In the genomic region with DNA sequence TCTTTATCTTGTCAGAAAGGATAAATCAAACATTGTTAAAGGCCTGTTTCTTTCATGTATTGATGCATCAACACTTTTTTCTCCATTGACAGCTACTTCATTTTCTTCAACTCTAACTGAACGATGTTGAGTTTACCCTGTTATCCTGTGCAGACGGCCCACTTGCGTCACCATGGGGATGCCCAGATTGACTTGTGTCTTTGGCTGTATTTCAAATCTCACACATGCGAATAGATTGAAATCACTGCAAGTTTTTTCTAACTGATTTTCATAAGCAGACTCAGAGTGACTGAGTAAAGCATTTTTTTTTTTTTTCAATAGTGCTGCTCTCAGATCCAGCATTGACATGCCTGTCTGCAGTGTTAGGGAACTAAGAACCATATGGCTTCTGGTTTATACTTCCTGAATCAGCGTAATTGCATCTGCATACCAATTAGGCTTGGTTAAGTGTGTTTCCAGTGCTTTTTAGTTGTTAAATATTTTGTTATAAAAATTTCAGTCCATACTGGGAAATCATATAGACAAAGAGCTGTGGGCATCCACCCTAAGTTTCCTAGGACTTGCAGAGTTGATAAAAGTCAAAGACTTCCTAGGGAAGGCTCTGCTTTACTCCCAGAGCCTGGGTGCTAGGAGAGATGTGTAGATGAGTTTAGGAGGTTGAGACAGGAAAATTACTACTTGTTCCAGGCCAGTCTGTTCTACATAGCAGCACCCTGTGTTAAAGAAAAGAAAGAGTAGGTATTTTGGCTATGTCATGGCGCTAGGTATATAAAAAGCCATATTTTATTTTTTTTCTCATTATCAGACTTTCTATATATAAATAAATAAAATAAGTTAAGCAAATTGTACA, we compare ENCODE assay signal across 11 mouse cellular contexts.
A peak's percentile ranks its signal among the peaks of the same experiment; 100 is the strongest.
DNase-seq lines count a peak whose midpoint lies in the region.
"Had no signal": no experiment of that assay in that cellular context is flagged by ENCODE, and none has a peak within 500 bp of the region (broad histone marks: within the 10 kb centered on the region; RNA-seq: fewer than 3 reads in every experiment).

No protein-coding gene starts in this region.

- peak; percentile 19 to 27 for DNase-seq in cerebellum, postnatal 14 days
- no peak for DNase-seq in cerebellum, adult 9-10 months
- peak; percentile 19 to 24 for DNase-seq in left cerebral cortex, postnatal 14 days (ENCODE audit: low spot score in 2 of 2)
- no peak for DNase-seq in left cerebral cortex, adult 8-10 months (ENCODE audit: low spot score in 2 of 2)
- peak; percentile 68 for DNase-seq in brain, adult 2 months (ENCODE audit: low read depth, low spot score)
- peak; percentile 62 to 67 for DNase-seq in layer of hippocampus, adult 8-10 months (ENCODE audit: low spot score in 2 of 2)
- DNase-seq in heart, postnatal 14 days = no peak
- DNase-seq in spleen, postnatal 14 days (ENCODE audit: low spot score in 2 of 2) = no peak
- DNase-seq: gastrocnemius, postnatal 14 days; liver; lung, postnatal 10 days had no signal

- intact Hi-C loops in left cerebral cortex, postnatal 14 days (cut with DNase I) = no loop called here
- intact Hi-C loops in heart, postnatal 14 days (cut with DNase I) = no loop called here

Comparison
In these comparisons a context has a peak if more than half of its experiments do, and no peak if none do; other contexts are left out.
1. DNase-seq: peak in cerebellum, postnatal 14 days (2 of 2), left cerebral cortex, postnatal 14 days (2 of 2), brain, adult 2 months (single experiment) and layer of hippocampus, adult 8-10 months (2 of 2); none in cerebellum, adult 9-10 months (single experiment), left cerebral cortex, adult 8-10 months (0 of 2), heart, postnatal 14 days (0 of 2) and spleen, postnatal 14 days (0 of 2).